Mouse (Mus musculus) lung, embryonic 15.5 days (tissue): ENCODE measurements around the gene Srd5a1. TPM values are rescaled to one million over a fixed set of nuclear protein-coding genes. Genes with fewer than 3 reads are reported as not detected.

Source experiments
- ATAC-seq: fragments of 200-750 bp; cut with Nextera tagmentation; 2 replicates; pipeline ENCODE4 v1.8.0; 2017; ENCODE audit warnings: moderate number of reproducible peaks, borderline replicate concordance; ENCODE audit not compliant: low FRiP score, low TSS enrichment; ENCODE audit errors: extremely low read depth
- H3K27ac ChIP-seq: fragments of 300-500 bp; sonication (generic); 2 replicates; pipeline ENCODE4 v1.5.1; 2015; ENCODE audit warnings: moderate library complexity, mild to moderate bottlenecking, inconsistent platforms
- H3K27me3 ChIP-seq: fragments of 300-500 bp; sonication (generic); 2 replicates; pipeline ENCODE4 v1.6.1; 2015; ENCODE audit warnings: inconsistent platforms
- H3K36me3 ChIP-seq: fragments of 300-500 bp; sonication (generic); 2 replicates; pipeline ENCODE4 v1.6.1; 2015; ENCODE audit warnings: inconsistent platforms
- H3K4me1 ChIP-seq: fragments of 300-500 bp; sonication (generic); 2 replicates; pipeline ENCODE4 v1.6.1; 2015; ENCODE audit warnings: inconsistent platforms
- H3K4me2 ChIP-seq: fragments of 300-500 bp; sonication (generic); 2 replicates; pipeline ENCODE4 v1.6.1; 2015; ENCODE audit warnings: inconsistent platforms, mild to moderate bottlenecking, moderate library complexity
- H3K4me3 ChIP-seq: fragments of 300-500 bp; sonication (generic); 2 replicates; pipeline ENCODE4 v1.5.1; 2015; ENCODE audit warnings: mild to moderate bottlenecking, inconsistent platforms
- H3K9ac ChIP-seq: fragments of 300-500 bp; sonication (generic); 2 replicates; pipeline ENCODE4 v1.6.1; 2015; ENCODE audit warnings: inconsistent platforms
- H3K9me3 ChIP-seq: fragments of 300-500 bp; sonication (generic); 2 replicates; pipeline ENCODE4 v1.6.1; 2016; ENCODE audit warnings: inconsistent platforms
- WGBS: fragments of 180-500 bp; shearing (Covaris S2); methylation state at CpG from one replicate; pipeline ENCODE4 v1.1.7; 2015; 5-methylcytosine and 5-hydroxymethylcytosine counted together
- polyA plus RNA-seq: library from polyadenylated mRNA; unstranded; fragments of >200 nt; fragmentation: Nextera tagmentation; extraction: Ambion mirVana; gene quantifications from 2 replicates; pipeline ENCODE4 v1.2.1, GENCODE M21; 2015

The Srd5a1 gene
- polyA plus RNA-seq, 1 experiment from 2014 or later: 29.9 TPM

GRCm38 (mm10) chr13:69549980-69550379, 61.3 kb downstream of the Srd5a1 start:
- H3K4me2 ChIP-seq: no peak overlapping the region
- H3K4me3 ChIP-seq: no peak overlapping the region
- no peak for ATAC-seq
- no peaks in the 10 kb centered on the region for H3K4me1 ChIP-seq
- 47% methylated on average over 8 of the region's 8 CpGs for WGBS
- no peak overlapping the region for H3K27ac ChIP-seq
- H3K9me3 ChIP-seq: no peaks in the 10 kb centered on the region
- H3K9ac ChIP-seq: no peak overlapping the region
- H3K36me3 ChIP-seq: no peaks in the 10 kb centered on the region
- H3K27me3 ChIP-seq: no peaks in the 10 kb centered on the region

DNA sequence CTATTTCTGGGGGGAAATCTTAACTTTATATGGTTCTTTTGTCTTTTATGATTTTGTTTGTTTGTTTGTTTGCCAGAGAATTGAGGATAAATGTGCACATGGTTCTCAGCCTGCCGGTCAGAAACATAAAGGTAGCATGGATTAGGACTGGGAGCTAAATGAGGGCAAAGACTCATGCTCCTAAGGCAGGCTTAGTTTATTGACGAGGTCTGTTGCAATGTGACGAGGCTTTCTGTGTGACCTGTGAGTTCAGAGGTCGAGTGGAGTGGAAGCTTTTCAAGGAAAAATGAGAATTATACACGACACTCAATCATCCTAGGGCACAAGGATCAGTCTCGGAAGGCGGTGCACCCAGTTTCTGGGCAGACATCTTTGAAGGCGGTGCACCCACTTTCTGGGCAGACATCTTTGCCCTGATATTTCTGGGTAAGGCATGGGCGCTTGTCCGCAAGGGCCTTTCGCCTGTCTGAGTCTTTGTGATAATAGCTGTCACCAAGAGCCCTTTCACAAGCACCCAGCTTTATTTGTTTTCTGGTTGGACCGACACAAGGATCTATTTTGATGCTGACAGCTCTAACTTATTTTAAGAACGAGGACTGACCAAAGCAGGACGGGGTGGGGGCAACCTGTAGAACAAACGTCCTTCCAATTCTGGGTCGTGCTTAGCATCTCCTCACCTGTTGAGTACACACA, 63.6 kb downstream of the Srd5a1 start:
- Histone ChIP-seq H3K4me3 (no peak overlapping the region), H3K9ac (no peak overlapping the region), H3K4me1 (peaks cover 15% of the 10 kb centered on the region), H3K4me2 (no peak overlapping the region), H3K9me3 (no peaks in the 10 kb centered on the region), H3K27me3 (no peaks in the 10 kb centered on the region; the same call in 1 of the 2 replicates), H3K36me3 (no peaks in the 10 kb centered on the region), H3K27ac (no peak overlapping the region)
- WGBS: 50% methylated on average over 16 of the region's 16 CpGs
- no peak for ATAC-seq

DNA sequence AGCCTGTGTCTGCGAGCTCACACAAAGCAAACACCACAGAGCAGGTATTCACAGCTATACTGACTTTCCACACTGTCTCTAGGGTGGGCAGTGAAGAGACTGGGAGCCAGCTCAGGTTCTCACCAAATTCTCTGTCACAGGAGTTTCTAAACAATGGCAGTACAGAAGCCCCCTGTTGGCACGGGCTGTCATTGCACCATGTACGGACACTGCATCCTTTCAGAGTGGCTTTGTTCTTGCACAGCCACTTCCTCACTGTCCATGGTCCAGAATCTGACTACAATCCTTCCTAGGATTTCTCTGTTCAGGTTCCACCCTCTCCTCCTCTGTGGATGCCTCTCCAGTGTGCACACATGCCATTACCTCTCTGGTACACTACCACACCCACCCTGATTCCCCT, 66.2 kb downstream of the Srd5a1 start:
- Histone ChIP-seq H3K27me3 (no peaks in the 10 kb centered on the region; the same call in 1 of the 2 replicates), H3K4me1 (peaks cover 26% of the 10 kb centered on the region), H3K4me3 (no peak overlapping the region), H3K4me2 (no peak overlapping the region), H3K9me3 (no peaks in the 10 kb centered on the region), H3K27ac (no peak overlapping the region), H3K36me3 (no peaks in the 10 kb centered on the region), H3K9ac (no peak overlapping the region)
- no peak for ATAC-seq
- 17% methylated on average over 3 of the region's 3 CpGs for WGBS

GRCm38 (mm10) chr13:69543595-69543994, 67.6 kb downstream of the Srd5a1 start:
- Histone ChIP-seq H3K9ac (no peak overlapping the region), H3K27me3 (no peaks in the 10 kb centered on the region; the same call in 1 of the 2 replicates), H3K4me3 (peak overlapping the region; percentile 20; the same call in 1 of the 2 replicates), H3K9me3 (no peaks in the 10 kb centered on the region), H3K4me1 (peaks cover 26% of the 10 kb centered on the region), H3K4me2 (peak overlapping the region; percentile 49), H3K27ac (no peak overlapping the region; the same call in 1 of the 2 replicates), H3K36me3 (no peaks in the 10 kb centered on the region)
- peak; percentile 53 for ATAC-seq
- 23% methylated on average over 12 of the region's 12 CpGs for WGBS

- Histone ChIP-seq H3K4me3 (no peak overlapping the region), H3K4me2 (no peak overlapping the region; the same call in 1 of the 2 replicates), H3K4me1 (peaks cover 26% of the 10 kb centered on the region), H3K27me3 (no peaks in the 10 kb centered on the region; the same call in 1 of the 2 replicates), H3K9me3 (no peaks in the 10 kb centered on the region), H3K9ac (no peak overlapping the region), H3K36me3 (no peaks in the 10 kb centered on the region), H3K27ac (0 out of 2 replicates have a peak overlapping the region, but pooled peaks have one; percentile 24)
- 48% methylated on average over 17 of the region's 17 CpGs for WGBS
- ATAC-seq: no peak
Observed at GRCm38 (mm10) chr13:69542571-69543352, 68.5 kb downstream of the Srd5a1 start.

- peaks cover 29% of the 10 kb centered on the region for H3K4me1 ChIP-seq
- H3K4me3 ChIP-seq: no peak overlapping the region
- no peaks in the 10 kb centered on the region; the same call in 1 of the 2 replicates for H3K27me3 ChIP-seq
- H3K9ac ChIP-seq: no peak overlapping the region
- H3K27ac ChIP-seq: no peak overlapping the region
- no peak for ATAC-seq
- WGBS: 31% methylated on average over 10 of the region's 10 CpGs
- no peaks in the 10 kb centered on the region for H3K9me3 ChIP-seq
- H3K4me2 ChIP-seq: 0 out of 2 replicates have a peak overlapping the region, but pooled peaks have one; percentile 5
- H3K36me3 ChIP-seq: no peaks in the 10 kb centered on the region
Observed at GRCm38 (mm10) chr13:69541776-69542175, 69.5 kb downstream of the Srd5a1 start.

- Histone ChIP-seq H3K9ac (no peak overlapping the region), H3K27ac (no peak overlapping the region), H3K4me1 (peaks cover 31% of the 10 kb centered on the region), H3K36me3 (no peaks in the 10 kb centered on the region), H3K9me3 (no peaks in the 10 kb centered on the region), H3K4me3 (no peak overlapping the region), H3K27me3 (no peaks in the 10 kb centered on the region; the same call in 1 of the 2 replicates), H3K4me2 (no peak overlapping the region)
- WGBS: 44% methylated on average over 6 of the region's 6 CpGs
- ATAC-seq: no peak
Observed at GRCm38 (mm10) chr13:69541209-69541608, 70.0 kb downstream of the Srd5a1 start.

- no peak overlapping the region for H3K4me2 ChIP-seq
- H3K4me3 ChIP-seq: no peak overlapping the region
- H3K36me3 ChIP-seq: no peaks in the 10 kb centered on the region
- H3K9ac ChIP-seq: no peak overlapping the region
- H3K27ac ChIP-seq: no peak overlapping the region
- ATAC-seq: no peak
- H3K9me3 ChIP-seq: no peaks in the 10 kb centered on the region
- H3K4me1 ChIP-seq: peaks cover 30% of the 10 kb centered on the region
- no peaks in the 10 kb centered on the region for H3K27me3 ChIP-seq
- 29% methylated on average over 4 of the region's 4 CpGs for WGBS
Observed at GRCm38 (mm10) chr13:69538327-69538726, 72.9 kb downstream of the Srd5a1 start.

DNA sequence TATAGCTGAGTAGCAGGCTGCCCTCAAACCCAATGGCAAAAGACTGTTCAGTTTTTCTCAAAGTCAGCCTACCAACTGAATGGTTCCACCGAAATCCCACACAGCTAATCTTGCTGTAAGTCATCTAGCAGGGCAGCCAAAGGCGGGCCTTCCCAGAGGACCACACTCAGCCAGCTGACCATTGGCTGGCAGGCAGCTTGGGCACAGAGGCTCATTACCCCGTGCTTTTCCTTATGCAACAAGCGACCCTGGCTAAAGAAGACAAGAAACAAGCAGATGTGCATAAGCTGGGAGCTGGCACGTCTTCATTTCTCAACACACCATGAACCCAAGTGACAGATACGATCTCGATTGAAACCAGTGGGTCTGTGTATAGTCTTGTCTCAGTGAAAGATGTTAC, 73.9 kb downstream of the Srd5a1 start:
- Histone ChIP-seq H3K36me3 (no peaks in the 10 kb centered on the region), H3K4me2 (no peak overlapping the region), H3K9me3 (no peaks in the 10 kb centered on the region), H3K4me3 (no peak overlapping the region), H3K27ac (no peak overlapping the region), H3K9ac (no peak overlapping the region), H3K4me1 (peaks cover 29% of the 10 kb centered on the region), H3K27me3 (no peaks in the 10 kb centered on the region)
- 72% methylated on average over 7 of the region's 7 CpGs for WGBS
- ATAC-seq: no peak

DNA sequence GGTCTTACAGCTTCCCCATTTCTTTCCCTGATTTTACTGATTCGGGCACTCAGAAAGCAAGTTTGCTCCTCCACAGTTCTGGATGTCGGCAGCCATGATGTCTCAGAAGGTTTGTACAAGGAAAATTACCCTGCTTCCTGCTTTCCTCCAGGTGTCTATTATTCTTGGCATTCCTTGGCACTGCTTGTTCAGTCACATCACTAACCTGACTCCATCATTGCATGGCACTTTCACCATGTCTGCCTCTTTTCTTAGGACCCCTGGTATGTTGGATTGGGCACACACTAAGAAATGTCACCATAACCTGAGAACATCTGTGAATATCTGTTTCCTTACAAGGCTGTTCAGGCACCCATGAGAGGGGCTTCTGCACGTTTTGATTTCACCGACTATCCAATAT, 75.2 kb downstream of the Srd5a1 start:
- Histone ChIP-seq H3K27me3 (no peaks in the 10 kb centered on the region), H3K36me3 (no peaks in the 10 kb centered on the region), H3K9ac (no peak overlapping the region), H3K27ac (peak overlapping the region; percentile 91; the same call in 1 of the 2 replicates), H3K4me1 (peaks cover 34% of the 10 kb centered on the region), H3K4me3 (peak overlapping the region; percentile 66), H3K9me3 (no peaks in the 10 kb centered on the region), H3K4me2 (peak overlapping the region; percentile 73)
- 65% methylated on average over 4 of the region's 4 CpGs for WGBS
- ATAC-seq: no peak

GRCm38 (mm10) chr13:69534654-69535551, 76.3 kb downstream of the Srd5a1 start:
- Histone ChIP-seq H3K27me3 (no peaks in the 10 kb centered on the region), H3K4me3 (peak overlapping the region; percentile 66), H3K27ac (peak overlapping the region; percentile 95), H3K9me3 (no peaks in the 10 kb centered on the region), H3K36me3 (peaks cover 3% of the 10 kb centered on the region), H3K4me1 (peaks cover 40% of the 10 kb centered on the region), H3K9ac (peak overlapping the region; percentile 62), H3K4me2 (peak overlapping the region; percentile 73)
- under 1% methylated on average over 82 of the region's 86 CpGs for WGBS
- peak; percentile 94 for ATAC-seq
